Mouse (Mus musculus) skeletal muscle tissue, adult 2 months (tissue): ENCODE results near the gene Cdkl1.

Experiments
- DNase-seq: peaks from one replicate; pipeline ENCODE4 v3.0.0-alpha.2; 2012; ENCODE audit warnings: low read depth, low spot score

Cdkl1 gene

DNA sequence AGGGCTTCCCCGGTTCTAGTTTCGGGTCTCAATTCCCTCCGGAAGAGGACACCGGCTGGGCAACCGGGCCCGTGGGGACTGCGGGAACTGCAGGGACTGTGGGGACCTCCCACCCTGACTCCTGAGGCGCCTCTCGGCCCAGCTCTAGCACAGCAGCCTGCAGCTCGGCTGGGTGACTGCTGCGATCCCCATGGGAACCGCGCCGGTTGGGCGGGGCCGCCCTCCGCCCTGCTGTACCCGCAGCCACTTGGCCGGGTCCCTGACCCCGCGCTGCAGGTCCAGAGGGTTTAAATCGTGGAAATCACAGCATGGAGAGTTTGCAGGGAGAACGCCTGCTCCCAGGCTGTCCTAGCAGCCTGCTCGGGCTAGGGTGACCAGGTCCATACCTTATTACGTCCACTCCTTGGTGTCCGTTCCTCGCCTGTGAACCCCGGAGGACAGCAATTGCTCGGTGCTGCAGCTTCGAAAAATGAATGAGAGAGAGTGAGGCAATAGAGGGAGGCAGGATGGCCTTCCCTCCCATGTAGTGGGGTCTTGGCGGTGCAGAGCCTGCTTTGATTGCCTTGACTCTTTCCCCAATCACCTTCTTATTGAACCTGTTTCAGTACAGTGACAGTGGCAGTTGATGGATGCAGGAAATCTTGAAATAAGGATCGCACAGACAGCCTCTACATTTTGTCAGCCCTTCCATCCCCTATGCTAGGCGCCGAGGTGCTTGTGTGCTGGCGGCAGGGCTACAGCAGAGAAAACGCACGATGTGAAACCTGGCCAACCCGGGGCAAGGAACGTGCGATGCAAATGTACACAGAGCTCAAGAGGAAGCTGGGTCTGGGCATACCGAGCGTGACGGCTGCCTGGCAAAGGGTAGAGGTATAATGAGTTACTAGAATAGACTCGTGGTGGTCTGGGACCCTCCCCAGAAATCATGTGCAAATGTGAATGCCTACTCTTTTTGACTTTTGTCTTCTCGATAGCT lies at the start of gene Cdkl1:
TSS of gene Cdkl1 (minus strand) at position 738 of the 976 bp plus-strand sequence.
- peak; percentile 10 for DNase-seq

DNA sequence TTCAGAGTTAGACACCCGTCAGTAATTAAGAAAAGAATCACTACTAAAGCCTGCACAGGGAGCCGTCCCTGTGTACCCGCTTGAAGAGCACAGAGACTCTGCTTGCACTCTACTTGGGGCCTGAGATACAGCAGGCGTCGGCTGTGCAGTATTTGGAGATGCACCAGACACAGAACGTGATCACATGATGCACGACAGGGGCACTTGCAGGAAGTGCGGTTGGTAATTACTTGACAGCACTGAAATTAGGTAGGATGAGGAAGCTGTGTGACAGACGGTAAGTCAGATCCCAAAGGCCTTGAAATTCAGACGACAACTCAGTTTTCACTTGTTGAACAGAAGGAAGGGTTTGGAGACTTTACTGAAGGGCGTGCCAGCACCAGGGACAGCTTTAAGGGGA lies 47.3 kb upstream of the Cdkl1 start:
- DNase-seq: no peak

DNA sequence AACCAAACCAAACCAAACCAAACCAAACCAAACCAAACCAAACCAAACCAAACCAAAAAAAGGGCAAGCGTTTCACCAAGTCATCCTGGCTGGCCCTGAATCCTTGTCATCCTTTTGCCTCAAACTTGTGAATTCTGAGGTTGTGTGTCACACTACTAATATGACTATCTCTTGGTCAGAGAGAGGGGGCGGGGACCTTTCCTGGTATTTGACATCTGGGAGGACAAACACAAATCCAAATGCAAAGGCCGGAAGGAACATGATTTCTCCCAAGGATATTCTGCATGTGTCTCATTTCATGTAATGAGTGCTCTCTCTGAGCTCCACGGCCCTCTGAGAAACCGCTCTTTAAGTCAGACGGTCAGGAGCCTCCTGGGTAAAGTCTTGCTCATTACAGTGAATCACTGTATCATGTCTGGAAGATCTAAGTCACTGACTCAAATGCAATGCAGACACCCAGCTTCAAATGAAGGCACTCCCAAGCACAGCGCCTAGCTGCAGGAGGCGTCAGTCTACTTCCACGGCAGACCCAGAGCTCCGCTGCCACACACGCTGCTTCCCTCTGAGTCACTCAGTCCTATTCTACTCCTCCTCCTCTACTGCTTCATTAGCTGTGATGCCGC lies 43.0 kb upstream of the Cdkl1 start:
- DNase-seq: no peak

DNA sequence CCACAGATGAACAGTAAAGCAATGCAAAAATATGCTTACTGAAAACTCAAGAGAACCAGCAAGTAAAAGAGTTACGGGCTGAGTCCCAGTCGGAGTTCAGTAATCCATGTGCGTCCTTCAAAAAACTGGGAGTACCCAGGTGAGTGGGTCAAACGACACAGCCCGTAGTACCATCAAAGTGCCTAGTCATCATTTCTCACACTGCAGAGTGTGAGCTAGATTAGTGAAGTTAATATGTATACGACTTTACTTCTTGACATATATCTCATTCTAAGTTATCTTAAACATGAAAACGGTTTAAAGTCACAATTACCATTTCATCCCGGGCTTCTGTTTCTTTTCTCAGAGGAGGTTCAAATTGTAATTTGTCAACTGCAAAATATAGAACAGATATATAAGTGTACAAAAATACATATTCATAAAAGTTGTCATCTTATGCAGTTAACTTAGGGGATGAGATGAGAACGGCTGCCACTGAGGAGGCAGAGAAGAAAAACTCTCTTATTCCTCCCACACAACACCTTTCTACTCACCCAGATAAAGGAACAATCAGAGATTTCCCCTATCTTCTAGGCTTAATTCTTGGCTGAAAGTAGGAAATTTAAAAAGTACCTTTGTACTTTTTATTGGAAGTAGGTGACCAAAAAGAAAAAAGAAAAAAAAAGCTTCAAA lies 40.3 kb upstream of the Cdkl1 start:
- DNase-seq: no peak

DNA sequence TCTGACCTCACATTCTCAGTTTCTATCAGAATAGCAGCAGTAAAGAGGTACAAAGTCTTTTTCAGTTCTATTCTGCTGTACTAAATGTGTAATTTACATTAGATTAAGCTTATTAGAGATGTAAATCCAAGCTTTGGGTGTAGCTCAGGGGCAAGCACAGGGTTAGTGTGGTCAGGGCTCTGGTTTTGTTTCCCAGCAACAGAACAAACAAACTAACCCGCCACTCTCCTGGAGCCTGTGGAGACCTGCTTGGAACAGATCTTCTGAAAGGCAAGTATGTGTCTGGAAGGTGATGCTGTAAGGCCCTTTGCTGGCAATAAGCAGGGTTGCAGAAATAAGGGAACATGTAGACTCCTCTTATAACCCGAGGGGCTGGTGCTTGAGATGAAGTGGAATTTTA lies 37.1 kb upstream of the Cdkl1 start:
- no peak for DNase-seq

DNA sequence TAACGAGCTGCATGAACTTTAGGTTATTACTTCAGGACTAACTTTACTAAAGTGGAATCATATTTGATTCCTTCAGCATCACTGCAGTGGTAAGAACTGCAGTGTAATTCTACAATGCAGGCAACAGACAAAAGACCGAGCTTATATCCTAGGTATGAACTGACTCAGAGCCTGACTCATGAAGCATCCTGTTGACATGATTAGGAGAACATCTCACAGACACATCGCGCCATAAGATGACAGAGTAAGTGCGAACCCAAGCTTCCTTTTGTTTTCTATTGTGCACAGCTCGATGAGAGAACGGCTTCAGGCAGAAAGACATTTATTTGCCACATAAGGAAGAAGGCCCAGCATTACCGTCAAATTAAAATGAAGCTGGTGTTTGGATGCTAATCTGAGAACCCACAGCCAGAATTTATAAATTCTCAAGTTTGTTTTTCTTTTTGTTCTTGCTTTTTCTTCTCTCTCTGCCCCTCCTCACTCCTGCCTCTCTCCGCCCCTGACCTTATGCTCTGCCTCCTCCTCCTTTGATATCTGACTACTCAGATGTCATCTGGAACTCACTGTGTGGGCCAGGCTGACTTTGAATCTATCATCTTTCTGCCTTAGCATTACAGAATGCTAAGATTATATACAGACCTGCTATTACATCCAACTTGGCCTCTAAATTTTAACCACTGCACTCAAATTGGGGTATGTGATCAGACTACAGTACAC lies 34.0 kb upstream of the Cdkl1 start:
- no peak for DNase-seq

DNA sequence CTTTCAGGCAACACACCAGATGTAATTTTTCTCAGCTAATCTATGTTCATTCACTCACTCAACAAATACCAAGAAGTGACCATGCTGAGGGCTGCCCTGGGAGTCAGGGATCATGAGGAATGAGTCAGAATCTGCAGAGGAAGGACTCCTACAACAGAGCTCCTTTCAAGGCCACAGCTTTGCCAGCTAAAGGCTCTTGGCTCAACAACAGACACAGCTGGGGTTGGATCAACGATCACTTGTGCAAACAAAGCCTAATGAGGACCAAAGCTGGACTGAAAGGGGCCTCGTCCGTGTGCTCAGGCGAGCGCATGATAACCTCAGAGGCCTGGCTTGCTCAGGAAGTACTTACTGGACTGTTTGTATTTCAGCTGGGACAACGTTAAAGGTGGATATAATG lies 23.2 kb upstream of the Cdkl1 start:
- peak; percentile 40 for DNase-seq

DNA sequence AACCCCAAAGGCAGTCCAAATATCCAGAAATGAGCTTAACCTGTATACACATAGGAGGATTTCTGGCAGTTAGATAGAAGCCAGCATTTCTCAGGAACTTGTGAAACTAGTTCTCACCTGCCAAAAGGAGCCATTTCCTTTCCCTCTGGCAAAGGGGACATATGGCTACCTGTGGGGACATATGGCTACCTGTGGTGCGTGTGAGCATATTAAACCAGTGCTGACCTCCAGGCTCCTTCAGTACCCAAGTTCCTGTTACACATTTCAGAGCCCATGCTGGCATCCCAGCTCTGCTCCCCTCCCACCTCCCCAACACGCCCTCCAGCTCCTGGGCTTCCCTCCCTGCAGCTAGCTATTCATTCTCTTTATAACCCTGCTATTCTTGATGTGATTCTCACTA lies 22.5 kb upstream of the Cdkl1 start:
- no peak for DNase-seq

DNA sequence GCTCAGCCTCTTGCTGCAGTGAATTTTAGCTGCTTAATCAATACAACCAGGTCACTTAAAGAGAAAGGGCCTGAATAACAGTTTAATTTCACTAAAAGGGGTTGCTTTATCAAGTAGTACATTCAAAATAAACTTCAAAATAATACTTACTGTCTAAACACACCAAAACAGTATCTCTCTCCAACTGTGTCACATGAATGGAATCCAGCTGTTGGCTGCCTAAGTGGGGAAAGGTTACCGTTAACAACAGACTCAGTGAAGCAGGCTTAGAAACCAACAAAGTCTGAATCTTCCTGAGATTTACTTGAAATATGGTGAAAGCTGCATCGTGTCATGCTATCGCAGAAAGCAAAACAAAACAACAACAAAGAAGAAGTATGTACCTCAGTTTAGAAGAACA lies 21.9 kb upstream of the Cdkl1 start:
- DNase-seq: no peak

DNA sequence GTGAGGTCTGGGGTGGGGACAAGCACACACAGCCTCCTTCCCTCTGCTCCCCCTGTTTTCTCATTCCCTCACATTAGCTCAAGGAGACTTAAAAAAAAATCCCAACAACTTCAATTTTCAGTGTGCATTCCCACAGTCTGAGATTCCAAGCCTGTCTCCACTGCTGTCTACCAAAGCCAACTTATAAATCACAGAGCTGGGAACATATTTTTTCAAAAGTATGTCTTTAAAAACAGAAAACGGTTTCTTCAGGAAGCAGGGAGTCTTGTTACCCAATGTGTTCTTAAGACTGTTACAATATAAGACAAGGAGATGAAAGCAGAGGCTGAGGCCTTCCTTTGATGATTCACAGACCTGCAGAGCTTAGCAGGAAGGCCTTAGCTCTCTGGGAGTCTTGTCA lies 20.9 kb upstream of the Cdkl1 start:
- DNase-seq: no peak

DNA sequence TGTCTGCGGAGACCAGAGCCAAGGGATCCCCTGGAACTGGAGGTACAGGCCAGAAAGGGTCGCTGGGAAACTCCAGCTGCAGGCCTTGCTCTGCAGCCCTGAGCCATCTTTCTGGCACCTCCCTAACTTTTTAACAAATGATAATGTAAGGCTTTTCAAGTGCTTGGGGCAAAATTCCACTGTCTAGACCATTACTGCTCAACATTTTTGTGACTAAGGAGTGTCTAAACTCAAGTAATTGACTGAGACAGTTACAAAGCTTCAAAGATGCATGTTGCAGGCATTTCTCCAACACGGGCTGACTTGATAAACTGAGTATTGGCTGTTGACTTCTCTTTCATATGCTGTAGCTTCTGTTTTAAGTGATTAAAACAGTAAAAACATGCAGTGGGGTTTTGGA lies 18.4 kb upstream of the Cdkl1 start:
- no peak for DNase-seq

DNA sequence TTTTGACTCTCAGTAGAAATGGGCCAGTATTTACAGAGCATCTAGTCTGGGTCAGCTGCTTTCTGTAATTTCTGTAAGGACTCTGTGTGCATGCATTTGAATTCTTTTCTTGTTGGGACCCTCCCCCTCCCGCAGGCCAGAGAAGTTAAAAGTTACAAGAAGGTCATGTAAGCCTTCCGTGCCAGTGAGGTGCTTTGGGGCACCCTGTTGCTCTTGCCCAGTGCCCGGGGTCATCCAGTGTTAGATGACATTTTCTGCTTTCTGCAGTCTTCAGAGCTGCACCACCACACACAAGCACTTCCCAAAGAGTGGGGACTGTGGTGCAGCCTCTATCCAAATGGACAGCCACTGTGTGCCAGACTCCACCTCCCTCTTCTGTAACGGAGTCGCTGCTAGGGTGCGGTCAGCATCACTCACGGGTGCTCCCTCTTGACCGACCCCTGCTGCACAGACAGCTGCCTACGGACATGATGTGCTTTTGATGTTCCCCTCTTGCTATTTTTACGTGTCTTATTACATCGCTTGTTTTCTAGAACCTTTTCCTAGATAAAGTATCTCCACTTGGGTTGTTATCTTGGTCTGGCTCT lies 16.4 kb upstream of the Cdkl1 start:
- no peak for DNase-seq

DNA sequence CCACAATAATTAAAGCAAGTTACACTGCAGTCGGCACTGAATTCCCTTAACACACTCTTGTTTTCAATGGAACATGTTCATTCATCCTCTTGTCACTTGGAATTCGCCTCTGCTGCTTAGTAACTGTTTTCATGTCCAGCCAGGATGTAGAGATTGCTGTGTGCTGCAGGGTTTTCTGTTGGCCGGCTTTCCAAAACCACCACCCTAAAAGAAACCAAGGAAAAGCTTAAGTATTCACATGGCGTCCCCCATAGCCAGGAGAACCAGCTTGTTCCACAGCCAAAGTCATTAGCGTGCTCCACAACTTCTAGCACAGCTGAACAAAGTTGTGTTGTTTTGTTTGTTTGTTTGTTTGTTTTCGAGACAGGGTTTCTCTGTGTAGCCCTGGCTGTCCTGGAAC lies 14.1 kb upstream of the Cdkl1 start:
- no peak for DNase-seq

DNA sequence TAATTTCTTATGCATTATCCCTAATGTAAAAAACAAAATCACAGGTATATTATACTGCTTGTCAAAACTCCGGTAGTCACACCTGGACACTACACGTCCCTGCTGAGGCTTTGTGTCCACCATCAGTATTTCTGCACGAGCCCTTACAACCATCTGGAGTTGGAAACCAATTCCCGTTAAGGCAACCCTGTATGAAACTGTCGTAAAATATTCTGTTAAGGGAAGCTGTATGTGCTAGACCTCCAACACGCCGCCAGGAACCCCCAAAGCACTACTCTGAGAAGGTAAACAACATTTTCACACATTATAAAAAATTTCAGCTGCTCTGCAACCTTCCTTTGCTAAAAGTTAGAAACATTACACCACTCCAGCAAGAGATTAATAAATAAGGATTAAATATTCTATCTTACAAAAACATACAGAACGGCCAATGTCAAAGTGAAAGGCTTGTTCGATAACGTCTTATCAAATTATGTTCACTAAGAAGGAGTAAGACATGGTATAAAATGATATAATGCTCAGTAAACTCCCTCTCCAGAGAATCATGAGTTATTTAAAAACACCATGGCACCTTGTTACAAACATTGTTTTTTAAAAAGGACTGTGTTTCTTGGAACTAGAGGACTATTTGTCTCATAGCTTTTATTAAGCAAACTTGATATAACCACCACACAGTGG lies 13.5 kb upstream of the Cdkl1 start:
- no peak for DNase-seq

DNA sequence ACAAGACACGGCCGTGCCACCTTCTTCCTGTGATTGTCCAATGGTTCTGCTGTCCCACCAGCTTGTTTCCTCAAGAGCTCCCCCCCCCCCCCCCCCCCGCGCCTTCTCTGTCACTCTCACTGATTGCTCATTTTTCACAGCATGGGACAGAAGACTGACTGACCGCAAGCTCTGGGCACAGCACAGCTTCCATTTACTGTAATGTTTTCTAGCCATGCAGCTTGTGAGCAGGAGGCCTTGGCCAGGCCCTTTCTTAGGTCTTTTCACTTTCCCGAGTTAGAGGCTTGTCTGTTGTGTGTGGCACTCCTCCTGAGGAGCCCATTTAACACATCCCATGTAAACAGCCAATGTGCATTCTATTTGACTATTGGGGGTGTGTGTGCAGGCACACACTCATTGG lies 12.1 kb upstream of the Cdkl1 start:
- DNase-seq: no peak

DNA sequence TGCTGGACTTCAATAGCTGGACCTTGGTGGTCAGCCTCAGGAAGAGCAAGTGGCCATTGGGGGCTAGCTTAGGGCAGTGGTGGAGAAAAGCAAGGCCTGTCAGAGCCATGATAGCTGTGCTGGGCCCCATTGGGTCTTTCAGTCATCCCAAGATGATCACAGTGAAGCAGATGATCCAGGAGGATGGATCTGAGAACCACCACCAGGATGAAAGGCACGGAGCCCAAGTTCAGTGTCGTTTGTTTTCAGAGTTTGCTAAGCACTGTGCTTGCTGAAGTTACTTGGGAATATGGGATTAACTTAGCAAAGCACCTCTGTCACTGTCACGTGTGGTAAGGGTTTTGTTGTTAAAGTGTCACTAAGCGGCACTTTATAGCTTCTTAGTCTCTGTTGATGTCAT lies 9.5 kb upstream of the Cdkl1 start:
- no peak for DNase-seq

DNA sequence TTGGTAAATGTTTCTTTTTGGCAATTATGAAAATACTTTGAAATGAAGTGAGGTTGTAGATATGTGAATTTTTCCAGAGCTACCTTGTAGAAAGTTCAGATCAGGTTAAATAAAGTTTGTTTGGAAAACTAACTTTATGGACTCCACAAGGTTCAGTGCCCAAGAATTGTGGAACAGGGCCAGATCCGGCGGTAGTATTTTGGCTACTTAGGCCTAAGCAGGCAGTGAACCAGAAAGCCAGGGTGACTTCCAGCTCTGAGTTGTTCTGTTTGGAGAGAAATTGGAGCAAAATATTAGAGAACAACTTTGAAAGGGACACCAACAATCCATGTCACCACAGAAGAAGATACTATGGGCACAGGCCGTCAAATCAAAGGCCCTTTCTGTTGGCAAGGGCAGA lies 5.2 kb upstream of the Cdkl1 start:
- DNase-seq: no peak

DNA sequence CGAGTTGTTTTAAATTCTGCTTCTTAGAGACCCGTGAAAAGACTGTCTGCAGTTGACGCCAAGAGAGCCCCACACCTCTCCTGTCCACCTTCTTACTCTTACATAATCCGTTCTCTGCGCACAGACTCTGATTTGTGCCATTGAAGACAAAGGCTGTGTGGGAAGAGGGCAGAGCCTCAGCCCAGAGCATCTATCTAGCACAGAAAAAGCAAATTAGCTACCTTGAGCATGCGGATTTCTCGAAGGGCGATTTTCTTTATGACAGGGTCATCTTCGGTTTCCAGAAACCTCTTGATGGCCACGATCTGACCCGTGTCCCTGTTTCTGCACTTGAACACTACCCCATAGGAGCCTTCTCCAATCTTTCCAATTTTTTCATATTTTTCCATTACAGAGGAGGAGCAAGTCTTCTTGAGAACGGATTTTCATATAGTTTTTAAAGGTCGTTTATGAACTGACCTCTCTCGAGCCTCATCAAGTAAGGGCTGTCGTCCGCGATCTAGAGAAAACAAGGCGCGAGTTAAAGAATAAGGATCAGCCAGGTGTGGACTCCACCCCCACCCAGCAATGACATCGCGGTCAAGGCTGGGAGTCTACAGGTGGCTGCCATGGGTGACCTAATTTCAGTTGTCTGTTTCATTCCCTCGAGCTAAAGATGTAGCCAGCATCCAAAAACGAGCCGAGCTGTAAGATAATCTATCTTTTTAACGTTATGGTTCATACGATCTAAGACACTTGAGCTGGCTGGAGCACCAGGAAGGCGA lies 1.1 kb downstream of the Cdkl1 start:
- DNase-seq: no peak

DNA sequence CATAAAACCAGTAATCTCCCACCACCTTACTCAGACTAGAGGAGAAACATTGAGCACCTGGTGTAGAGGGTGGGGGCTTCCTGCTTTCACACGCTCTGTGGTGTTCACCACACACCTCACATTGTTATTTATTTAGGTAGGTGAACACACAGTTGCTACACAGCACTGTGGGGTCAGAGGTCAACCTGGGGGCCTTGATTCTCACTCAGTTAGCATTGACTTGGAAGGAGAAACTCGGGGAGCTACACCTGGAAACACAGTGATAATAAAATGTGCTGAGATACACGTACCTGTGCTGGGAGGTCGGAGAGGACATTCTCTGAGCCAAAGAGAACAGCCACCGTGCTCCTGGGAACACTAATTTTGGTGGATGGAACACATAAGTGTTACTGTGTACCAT lies 2.7 kb downstream of the Cdkl1 start:
- DNase-seq: no peak

DNA sequence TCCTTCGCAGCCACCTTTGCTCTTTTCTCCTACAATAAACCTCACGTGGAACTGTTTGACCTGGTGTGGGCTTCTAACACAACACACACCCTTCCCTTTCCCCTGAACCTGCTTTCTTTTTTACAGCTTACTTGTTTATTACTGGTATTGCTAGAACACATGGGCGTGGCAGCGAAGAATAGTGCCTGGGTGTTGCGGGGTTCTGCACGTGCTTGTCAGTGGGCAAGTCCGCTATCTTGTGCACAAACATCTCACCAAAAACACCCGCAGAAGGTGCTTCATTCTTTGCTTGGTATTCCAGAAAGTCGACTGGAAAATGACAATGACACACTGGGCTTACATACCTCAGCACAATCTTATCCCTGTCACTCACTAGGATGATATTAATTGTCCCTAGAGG lies 5.6 kb downstream of the Cdkl1 start:
- DNase-seq: no peak
